In genomic region chr11:118247359-118248095, GRCm38 (mm10) we compare ENCODE assay signal across 8 mouse cellular contexts. TPM values are rescaled to one million over a fixed set of nuclear protein-coding genes. Genes with fewer than 3 reads are reported as not detected.
A peak's percentile ranks its signal among the peaks of the same experiment; 100 is the strongest.
DNase-seq lines count a peak whose midpoint lies in the region; ATAC-seq lines count a peak whose summit lies in the region.

No protein-coding gene starts in this region.

- intact Hi-C loops in gastrocnemius, postnatal 14 days (cut with DNase I; ENCODE audit: low total_unique reads) = no loop called here

- peak overlapping the region; percentile 100 for H3K4me2 ChIP-seq in liver, embryonic 11.5 days
- H3K4me2 ChIP-seq in midbrain, embryonic 16.5 days (ENCODE audit: low read length) = peak overlapping the region; percentile 96

- no peaks in the 10 kb centered on the region for H3K27me3 ChIP-seq in liver, embryonic 11.5 days (replicated peaks; ENCODE audit: control insufficient read depth, insufficient read depth, low read length)
- no peaks in the 10 kb centered on the region for H3K27me3 ChIP-seq in midbrain, embryonic 16.5 days (ENCODE audit: control insufficient read depth, insufficient read depth, low read depth, low read length)
- H3K27me3 ChIP-seq in splenic B cell, adult 2 months (ENCODE audit: control insufficient read depth, insufficient read depth, low read length, poor library complexity, severe bottlenecking) = no peaks in the 10 kb centered on the region

- H3K4me3 ChIP-seq in liver, embryonic 11.5 days (ENCODE audit: low read depth, low read length) = peak overlapping the region; percentile 88
- peak overlapping the region; percentile 89 for H3K4me3 ChIP-seq in midbrain, embryonic 16.5 days (ENCODE audit: low read depth, low read length)

- peak overlapping the region; percentile 91 for H3K9ac ChIP-seq in liver, embryonic 11.5 days (ENCODE audit: low read depth, low read length)
- H3K9ac ChIP-seq in midbrain, embryonic 16.5 days (ENCODE audit: low read depth, low read length) = peak overlapping the region; percentile 90

- DNase-seq in layer of hippocampus, adult 11-12 months (ENCODE audit: low spot score) = peak; percentile 45
- no peak for DNase-seq in layer of hippocampus, adult 9-11 months
- DNase-seq in cerebellum, postnatal 36 days = peak; percentile 69 to 73
- peak; percentile 69 for DNase-seq in gastrocnemius, postnatal 14 days
- DNase-seq in induced T-regulatory cell, adult 2 months (ENCODE audit: low read depth) = peak; percentile 73
- DNase-seq in liver, embryonic 11.5 days (ENCODE audit: low spot score) = peak; percentile 69
- DNase-seq in splenic B cell, adult 2 months (ENCODE audit: low read depth, low spot score) = peak; percentile 66

- 4% methylated on average over 43 of the region's 43 CpGs for WGBS in liver, embryonic 11.5 days
- 2% methylated on average over 43 of the region's 43 CpGs for WGBS in midbrain, embryonic 16.5 days

- no peak for ATAC-seq in liver, embryonic 11.5 days (replicated peaks; ENCODE audit: low FRiP score)
- ATAC-seq in midbrain, embryonic 16.5 days = peak; percentile 26

- H3K9me3 ChIP-seq in liver, embryonic 11.5 days (ENCODE audit: control insufficient read depth, low read length) = no peaks in the 10 kb centered on the region
- no peaks in the 10 kb centered on the region for H3K9me3 ChIP-seq in midbrain, embryonic 16.5 days (replicated peaks; ENCODE audit: control insufficient read depth, low read length, poor library complexity, severe bottlenecking)

- H3K4me1 ChIP-seq in liver, embryonic 11.5 days (replicated peaks; ENCODE audit: control insufficient read depth, insufficient read depth, low read length) = peaks cover 18% of the 10 kb centered on the region
- peaks cover 13% of the 10 kb centered on the region for H3K4me1 ChIP-seq in midbrain, embryonic 16.5 days (ENCODE audit: control insufficient read depth, insufficient read depth, low read length)

- H3K27ac ChIP-seq in liver, embryonic 11.5 days (ENCODE audit: low read depth, low read length) = no peak overlapping the region
- peak overlapping the region; percentile 68 for H3K27ac ChIP-seq in midbrain, embryonic 16.5 days (ENCODE audit: low read length)

- no peaks in the 10 kb centered on the region for H3K36me3 ChIP-seq in liver, embryonic 11.5 days (ENCODE audit: control insufficient read depth, insufficient read depth, low read length)
- no peaks in the 10 kb centered on the region for H3K36me3 ChIP-seq in midbrain, embryonic 16.5 days (ENCODE audit: control insufficient read depth, insufficient read depth, low read length)
- H3K36me3 ChIP-seq in splenic B cell, adult 2 months (ENCODE audit: control insufficient read depth, insufficient read depth, low read length, poor library complexity, severe bottlenecking) = no peaks in the 10 kb centered on the region

RNA-seq across cellular contexts. Expression of gene Cyth1, which starts 0.9 kb away (rescaled TPM):
- total RNA-seq in gastrocnemius, postnatal 14 days (2021) = 10 to 100 TPM; 23.3 to 31.2 TPM
- polyA plus RNA-seq in liver, embryonic 11.5 days (2014; fragmentation: Nextera tagmentation; extraction: Ambion mirVana) = 6.1 and 6.7 TPM in 2 replicates
- polyA plus RNA-seq in midbrain, embryonic 16.5 days (2015; fragmentation: Nextera tagmentation; extraction: Ambion mirVana) = 25.1 and 26.7 TPM in 2 replicates

RNA-seq across cellular contexts. Expression of gene Usp36, which starts 42.5 kb away (rescaled TPM):
- 1 to 10 TPM; 9.8 TPM for total RNA-seq in gastrocnemius, postnatal 14 days (2021)
- 19.2 and 20.8 TPM in 2 replicates for polyA plus RNA-seq in liver, embryonic 11.5 days (2014; fragmentation: Nextera tagmentation; extraction: Ambion mirVana)
- polyA plus RNA-seq in midbrain, embryonic 16.5 days (2015; fragmentation: Nextera tagmentation; extraction: Ambion mirVana) = 17.7 and 18.8 TPM in 2 replicates
